Comparison of ENCODE assay signal across 9 mouse cellular contexts in the genomic region with DNA sequence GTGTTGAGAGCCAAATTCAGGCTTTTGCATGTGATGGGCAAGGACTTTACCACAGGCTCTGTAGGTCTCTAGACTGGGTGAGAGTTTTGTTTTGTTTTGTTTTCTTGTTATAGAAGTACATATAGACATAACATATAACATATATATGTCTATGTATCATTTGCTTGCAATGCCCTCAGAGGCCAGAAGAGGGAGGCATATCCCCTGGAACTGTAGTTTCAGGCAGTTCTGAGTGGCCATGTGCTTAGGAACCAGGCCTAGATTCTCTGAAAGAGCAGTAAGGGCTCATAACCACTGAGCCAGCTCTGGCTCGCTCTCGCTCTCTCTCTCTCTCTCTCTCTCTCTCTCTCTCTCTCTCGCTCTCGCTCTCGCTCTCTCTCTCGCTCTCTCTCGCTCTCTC. TPM values are rescaled to one million over a fixed set of nuclear protein-coding genes. Genes with fewer than 3 reads are reported as not detected.
DNase-seq lines count a peak whose midpoint lies in the region; ATAC-seq and TF ChIP-seq lines count a peak whose summit lies in the region.
"Had no signal": no experiment of that assay in that cellular context is flagged by ENCODE, and none has a peak within 500 bp of the region (broad histone marks: within the 10 kb centered on the region; RNA-seq: fewer than 3 reads in every experiment).

No protein-coding gene starts in this region.

- TF ChIP-seq CTCF in MEL (IDR thresholded peaks at IDR 0.05 in 2 of 3, conservative IDR thresholded peaks at IDR 0.05 in 1 of 3; ENCODE audit: control insufficient read depth in 1 of 3, insufficient read depth in 1 of 3, low read depth in 2 of 3, low read length in 3 of 3, poor library complexity in 1 of 3, severe bottlenecking in 1 of 3): peak; percentile 62 to 83 (median 71)
- peak; percentile 78 for TF ChIP-seq CTCF in liver, embryonic 14.5 days (IDR thresholded peaks at IDR 0.05; ENCODE audit: low read depth)
- peak; percentile 81 for TF ChIP-seq CTCF in stomach, postnatal 0 days (IDR thresholded peaks at IDR 0.05; ENCODE audit: low read depth)

- peak; percentile 80 for TF ChIP-seq RAD21 in MEL (IDR thresholded peaks at IDR 0.05; ENCODE audit: low read depth, low read length)

- no peak for TF ChIP-seq POLR2A in MEL (IDR thresholded peaks at IDR 0.05; ENCODE audit: control insufficient read depth in 1 of 2, insufficient read depth in 1 of 2, low read depth in 1 of 2, low read length in 2 of 2, poor library complexity in 1 of 2)

- no peaks in the 10 kb centered on the region for H3K27me3 ChIP-seq in MEL (ENCODE audit: control insufficient read depth in 1 of 2, insufficient read depth in 2 of 2, low read length in 2 of 2)
- no peaks in the 10 kb centered on the region for H3K27me3 ChIP-seq in liver, embryonic 14.5 days (ENCODE audit: control insufficient read depth, insufficient read depth, low read length)
- H3K27me3 ChIP-seq in stomach, postnatal 0 days (ENCODE audit: control insufficient read depth, insufficient read depth, low read length): no peaks in the 10 kb centered on the region
- H3K27me3 ChIP-seq: limb, embryonic 12.5 days had no signal

- H3K4me3 ChIP-seq in MEL (ENCODE audit: control insufficient read depth in 1 of 2, insufficient read depth in 1 of 2, low read depth in 2 of 2, low read length in 2 of 2): no peak overlapping the region
- no peak overlapping the region for H3K4me3 ChIP-seq in liver, embryonic 14.5 days (ENCODE audit: insufficient read depth in 1 of 2, low read depth in 2 of 2, low read length in 2 of 2)
- no peak overlapping the region for H3K4me3 ChIP-seq in stomach, postnatal 0 days (ENCODE audit: low read depth, low read length)
- H3K4me3 ChIP-seq: limb, embryonic 12.5 days had no signal

- TF ChIP-seq EP300 in MEL (IDR thresholded peaks at IDR 0.05; ENCODE audit: low read depth in 1 of 2, low read length in 2 of 2): no peak
- TF ChIP-seq EP300 in liver, embryonic 14.5 days (IDR thresholded peaks at IDR 0.05; ENCODE audit: low read depth): no peak
- no peak for TF ChIP-seq EP300 in stomach, postnatal 0 days (optimal IDR thresholded peaks at IDR 0.05)

- H3K27ac ChIP-seq in MEL (ENCODE audit: control insufficient read depth, low read depth, low read length): no peak overlapping the region
- H3K27ac ChIP-seq in liver, embryonic 14.5 days: no peak overlapping the region
- H3K27ac ChIP-seq in stomach, postnatal 0 days (replicated peaks): no peak overlapping the region
- H3K27ac ChIP-seq: limb, embryonic 12.5 days had no signal

- ATAC-seq in liver, embryonic 14.5 days (ENCODE audit: insufficient read depth): no peak
- ATAC-seq in stomach, postnatal 0 days (ENCODE audit: low FRiP score, low TSS enrichment): no peak

- intact Hi-C loops in heart, postnatal 10 days (cut with DNase I): no loop called here

- H3K9ac ChIP-seq in MEL (ENCODE audit: control insufficient read depth, low read depth, low read length, poor library complexity, severe bottlenecking): no peak overlapping the region
- H3K9ac ChIP-seq in liver, embryonic 14.5 days (replicated peaks): no peak overlapping the region
- H3K9ac ChIP-seq in stomach, postnatal 0 days (ENCODE audit: low read length): no peak overlapping the region
- H3K9ac ChIP-seq: limb, embryonic 12.5 days had no signal

- DNase-seq in heart, postnatal 10 days: peak; percentile 32 to 50
- no peak for DNase-seq in heart, adult 11 months
- DNase-seq in 3T3-L1 (ENCODE audit: low read depth, low spot score): peak; percentile 70
- peak; percentile 85 for DNase-seq in MEL (ENCODE audit: low read depth, low spot score)
- DNase-seq in embryo, embryonic 10.5 days (ENCODE audit: low spot score): peak; percentile 86
- DNase-seq in liver, embryonic 14.5 days (ENCODE audit: low read depth in 3 of 3, low spot score in 3 of 3): peak in 1 of 3 experiments; percentile 51
- peak; percentile 53 for DNase-seq in stomach, postnatal 0 days (ENCODE audit: low spot score)
- no peak for DNase-seq in frontal cortex, postnatal 10 days (ENCODE audit: low spot score in 2 of 2)

- no peaks in the 10 kb centered on the region for H3K9me3 ChIP-seq in MEL (replicated peaks; ENCODE audit: insufficient read depth, low read length)
- H3K9me3 ChIP-seq in liver, embryonic 14.5 days (ENCODE audit: control insufficient read depth, low read length): no peaks in the 10 kb centered on the region
- no peaks in the 10 kb centered on the region for H3K9me3 ChIP-seq in stomach, postnatal 0 days (ENCODE audit: control insufficient read depth, low read length)
- H3K9me3 ChIP-seq: limb, embryonic 12.5 days had no signal

- H3K4me1 ChIP-seq in MEL (ENCODE audit: control insufficient read depth in 1 of 2, insufficient read depth in 2 of 2, low read length in 2 of 2): 0 out of 4 replicates have a peak, but pooled peaks cover 0 to 3% of the 10 kb centered on the region in 2 experiments
- peaks cover 0 to 3% of the 10 kb centered on the region in 2 experiments; a peak in 1 of 4 replicates for H3K4me1 ChIP-seq in liver, embryonic 14.5 days (replicated peaks; ENCODE audit: control insufficient read depth in 2 of 2, insufficient read depth in 2 of 2, low read length in 1 of 2)
- H3K4me1 ChIP-seq in stomach, postnatal 0 days (replicated peaks; ENCODE audit: control insufficient read depth, insufficient read depth): no peaks in the 10 kb centered on the region
- H3K4me1 ChIP-seq: limb, embryonic 12.5 days had no signal

- H3K79me2 ChIP-seq in MEL (ENCODE audit: control insufficient read depth, insufficient read depth, low read length, poor library complexity): no peaks in the 10 kb centered on the region

- no peak overlapping the region for H3K4me2 ChIP-seq in liver, embryonic 14.5 days (ENCODE audit: low read depth)
- no peak overlapping the region for H3K4me2 ChIP-seq in stomach, postnatal 0 days (replicated peaks; ENCODE audit: low read depth)
- H3K4me2 ChIP-seq: limb, embryonic 12.5 days had no signal

- no peaks in the 10 kb centered on the region; a peak in 2 of 4 replicates for H3K36me3 ChIP-seq in MEL (ENCODE audit: control insufficient read depth in 1 of 2, insufficient read depth in 2 of 2, low read length in 2 of 2)
- H3K36me3 ChIP-seq in liver, embryonic 14.5 days (replicated peaks; ENCODE audit: control insufficient read depth, insufficient read depth, low read depth): no peaks in the 10 kb centered on the region
- H3K36me3 ChIP-seq in stomach, postnatal 0 days (ENCODE audit: control insufficient read depth, insufficient read depth, low read length): no peaks in the 10 kb centered on the region; the same call in 1 of the 2 replicates

- WGBS in liver, embryonic 14.5 days (ENCODE audit: insufficient replicate concordance): 88% methylated on average over 7 of the region's 7 CpGs
- WGBS in stomach, postnatal 0 days: 88% methylated on average over 7 of the region's 7 CpGs

TF ChIP-seq in MEL, 35 proteins besides CTCF, POLR2A, EP300 and RAD21:
- peak; percentile 74 for TF ChIP-seq SMC3 (IDR thresholded peaks at IDR 0.05; ENCODE audit: low read depth, low read length)
- TF ChIP-seq ZC3H11A (IDR thresholded peaks at IDR 0.05; ENCODE audit: low read depth, low read length): peak; percentile 13; the same call in 1 of the 2 replicates
- TF ChIP-seq MAFK (IDR thresholded peaks at IDR 0.05; ENCODE audit: borderline replicate concordance, low read depth, low read length): no peak
- no peak for TF ChIP-seq MAZ (IDR thresholded peaks at IDR 0.05; ENCODE audit: low read depth, low read length)
- no peak for TF ChIP-seq HCFC1 (IDR thresholded peaks at IDR 0.05; ENCODE audit: low read depth, low read length)
- no peak for TF ChIP-seq POLR2AphosphoS2 (IDR thresholded peaks at IDR 0.05; ENCODE audit: low read length)
- TF ChIP-seq MXI1 (IDR thresholded peaks at IDR 0.05; ENCODE audit: low read depth, low read length): no peak
- TF ChIP-seq MYC (IDR thresholded peaks at IDR 0.05; ENCODE audit: low read depth, low read length): peak; percentile 98
- no peak for TF ChIP-seq E2F4 (IDR thresholded peaks at IDR 0.05; ENCODE audit: borderline replicate concordance, low read depth, low read length)
- peak; percentile 82 for TF ChIP-seq MAX (IDR thresholded peaks at IDR 0.05; ENCODE audit: low read length)

RNA-seq across cellular contexts. Expression of gene Tmppe, which starts 17.3 kb away (rescaled TPM):
- 1 to 10 TPM; 5.1 to 5.6 TPM for total RNA-seq in heart, postnatal 10 days (2021)
- 7.1 and 7.5 TPM in 2 replicates for total RNA-seq in MEL (2012; rRNA removed)
- 1 to 10 TPM in 1 of 2 experiments, not detected in 1; 9.2 TPM for polyA plus RNA-seq in MEL (2012; ENCODE audit: insufficient read depth in 1 of 2, insufficient read length in 2 of 2, low read depth in 1 of 2, low replicate concordance in 2 of 2, missing spikeins in 1 of 2)
- polyA plus RNA-seq in liver, embryonic 14.5 days (2012; rRNA removed): 1.2 TPM in 2 replicates
- polyA plus RNA-seq in liver, embryonic 14.5 days (2014; fragmentation: Nextera tagmentation; extraction: Ambion mirVana): 0.36 and 0.62 TPM in 2 replicates
- 5.7 and 5.8 TPM in 2 replicates for polyA plus RNA-seq in stomach, postnatal 0 days (2015; fragmentation: Nextera tagmentation; extraction: Ambion mirVana)

RNA-seq across cellular contexts. Expression of gene Glb1, which starts 17.3 kb away (rescaled TPM):
- 10 to 100 TPM; 21.5 to 25.1 TPM for total RNA-seq in heart, postnatal 10 days (2021)
- total RNA-seq in MEL (2012; rRNA removed): 7.0 and 8.1 TPM in 2 replicates
- polyA plus RNA-seq in MEL (2012; ENCODE audit: insufficient read depth in 1 of 2, insufficient read length in 2 of 2, low read depth in 1 of 2, low replicate concordance in 2 of 2, missing spikeins in 1 of 2): 10 to 100 TPM in 1 of 2 experiments, not detected in 1; 15.7 TPM
- 10.2 and 10.5 TPM in 2 replicates for polyA plus RNA-seq in liver, embryonic 14.5 days (2012; rRNA removed)
- 13.1 TPM in 2 replicates for polyA plus RNA-seq in liver, embryonic 14.5 days (2014; fragmentation: Nextera tagmentation; extraction: Ambion mirVana)
- 27.1 and 28.2 TPM in 2 replicates for polyA plus RNA-seq in stomach, postnatal 0 days (2015; fragmentation: Nextera tagmentation; extraction: Ambion mirVana)

RNA-seq across cellular contexts. Expression of gene Crtap, which starts 27.7 kb away (rescaled TPM):
- total RNA-seq in heart, postnatal 10 days (2021): 10 to 100 TPM; 61.0 to 66.3 TPM
- 17.3 and 21.5 TPM in 2 replicates for total RNA-seq in MEL (2012; rRNA removed)
- polyA plus RNA-seq in MEL (2012; ENCODE audit: insufficient read depth in 1 of 2, insufficient read length in 2 of 2, low read depth in 1 of 2, low replicate concordance in 2 of 2, missing spikeins in 1 of 2): 10 to 100 TPM in 1 of 2 experiments, not detected in 1; 62.2 TPM
- polyA plus RNA-seq in liver, embryonic 14.5 days (2012; rRNA removed): 12.8 and 13.1 TPM in 2 replicates
- polyA plus RNA-seq in liver, embryonic 14.5 days (2014; fragmentation: Nextera tagmentation; extraction: Ambion mirVana): 13.7 and 19.6 TPM in 2 replicates
- polyA plus RNA-seq in stomach, postnatal 0 days (2015; fragmentation: Nextera tagmentation; extraction: Ambion mirVana): 76.3 and 85.5 TPM in 2 replicates

Comparison
In these comparisons a context has a peak if more than half of its experiments do, and no peak if none do; other contexts are left out.
1. DNase-seq: peak in heart, postnatal 10 days (2 of 2), 3T3-L1 (single experiment), MEL (single experiment), embryo, embryonic 10.5 days (single experiment) and stomach, postnatal 0 days (single experiment); none in heart, adult 11 months (single experiment) and frontal cortex, postnatal 10 days (0 of 2).
2. Peak in every context shown above with its lines, with median percentiles within 50 percentile points of each other: CTCF ChIP-seq.